Comparison of ENCODE assay signal across 12 mouse cellular contexts in the genomic region with DNA sequence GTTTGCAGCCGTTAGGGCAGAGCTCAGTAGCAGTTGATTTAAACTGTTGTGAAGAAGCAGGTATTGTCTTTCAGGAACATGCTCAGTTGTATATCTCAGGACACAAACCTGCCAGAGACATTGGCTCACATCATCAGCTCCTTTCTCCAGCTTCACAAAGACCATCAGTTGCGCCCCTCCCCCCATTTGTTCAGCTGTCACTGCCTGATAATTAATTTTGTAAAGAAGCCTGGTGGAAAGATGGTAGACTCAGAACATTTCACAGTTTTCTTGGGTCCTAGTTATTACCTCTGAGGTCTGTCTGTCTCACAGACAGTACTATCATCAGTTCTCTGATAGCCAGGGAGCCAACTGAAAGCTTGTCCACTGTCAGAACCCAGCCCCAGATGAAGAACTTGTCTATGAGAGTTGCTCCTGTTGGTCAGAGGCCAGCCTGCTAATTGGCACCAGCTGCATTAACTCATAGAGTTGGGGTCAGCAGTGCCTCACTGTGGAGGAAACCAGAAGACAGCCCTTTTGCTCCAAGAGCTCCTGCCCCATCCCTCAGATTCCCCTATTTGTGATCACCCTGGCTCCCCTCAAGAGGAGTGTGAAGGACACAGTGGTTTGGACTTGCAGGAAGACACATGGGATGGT.
DNase-seq lines count a peak whose midpoint lies in the region; ATAC-seq lines count a peak whose summit lies in the region.
"Had no signal": no experiment of that assay in that cellular context is flagged by ENCODE, and none has a peak within 500 bp of the region (broad histone marks: within the 10 kb centered on the region; RNA-seq: fewer than 3 reads in every experiment).

No protein-coding gene starts in this region.

- peaks cover 9% of the 10 kb centered on the region; the same call in 1 of the 2 replicates for H3K4me1 ChIP-seq in midbrain, embryonic 16.5 days (ENCODE audit: control insufficient read depth, insufficient read depth, low read length)
- H3K4me1 ChIP-seq in midbrain, embryonic 11.5 days (ENCODE audit: control insufficient read depth, insufficient read depth, low read length), result no peaks in the 10 kb centered on the region

- peak; percentile 36; the same call in 1 of the 2 replicates for ATAC-seq in midbrain, embryonic 16.5 days
- ATAC-seq in midbrain, embryonic 11.5 days (ENCODE audit: low FRiP score), result no peak

- DNase-seq in gastrocnemius, postnatal 14 days, result peak; percentile 47
- DNase-seq in gastrocnemius, postnatal 25 days, result no peak
- DNase-seq in midbrain, embryonic 11.5 days (ENCODE audit: low spot score, missing footprints), result no peak
- DNase-seq in forelimb bud, embryonic 11.5 days (ENCODE audit: low read depth, low spot score), result peak; percentile 31
- DNase-seq in retina, embryonic 14.5 days (ENCODE audit: low spot score), result peak; percentile 52
- DNase-seq in right cerebral cortex, postnatal 10 days (ENCODE audit: low spot score in 2 of 2), result no peak
- DNase-seq in thymus, postnatal 36 days, result no peak
- DNase-seq: kidney, adult 18-20 months; lung, postnatal 14 days had no signal

- no peaks in the 10 kb centered on the region; the same call in 1 of the 2 replicates for H3K36me3 ChIP-seq in midbrain, embryonic 16.5 days (ENCODE audit: control insufficient read depth, insufficient read depth, low read length)
- peaks cover 3% of the 10 kb centered on the region; the same call in 1 of the 2 replicates for H3K36me3 ChIP-seq in midbrain, embryonic 11.5 days (ENCODE audit: control insufficient read depth, insufficient read depth, low read length)
- H3K36me3 ChIP-seq: embryonic facial prominence, embryonic 15.5 days had no signal

- H3K9me3 ChIP-seq in midbrain, embryonic 16.5 days (replicated peaks; ENCODE audit: control insufficient read depth, low read length, poor library complexity, severe bottlenecking), result no peaks in the 10 kb centered on the region
- H3K9me3 ChIP-seq in midbrain, embryonic 11.5 days (ENCODE audit: control insufficient read depth, low read length), result no peaks in the 10 kb centered on the region
- H3K9me3 ChIP-seq: embryonic facial prominence, embryonic 15.5 days had no signal

- no peak overlapping the region for H3K9ac ChIP-seq in midbrain, embryonic 16.5 days (ENCODE audit: low read depth, low read length)
- H3K9ac ChIP-seq in midbrain, embryonic 11.5 days (ENCODE audit: low read length), result no peak overlapping the region
- H3K9ac ChIP-seq: embryonic facial prominence, embryonic 15.5 days had no signal

- H3K4me3 ChIP-seq in midbrain, embryonic 16.5 days (ENCODE audit: low read depth, low read length), result no peak overlapping the region
- H3K4me3 ChIP-seq in midbrain, embryonic 11.5 days (ENCODE audit: low read depth, low read length), result no peak overlapping the region
- H3K4me3 ChIP-seq: embryonic facial prominence, embryonic 15.5 days; left cerebral cortex, adult 2 months had no signal

- no peaks in the 10 kb centered on the region for H3K27me3 ChIP-seq in midbrain, embryonic 16.5 days (ENCODE audit: control insufficient read depth, insufficient read depth, low read depth, low read length)
- H3K27me3 ChIP-seq in midbrain, embryonic 11.5 days (ENCODE audit: control insufficient read depth, insufficient read depth, low read length), result no peaks in the 10 kb centered on the region
- H3K27me3 ChIP-seq: embryonic facial prominence, embryonic 15.5 days had no signal

- WGBS in midbrain, embryonic 16.5 days, result 60% methylated on average over 2 of the region's 2 CpGs
- WGBS in midbrain, embryonic 11.5 days, result 68% methylated on average over 2 of the region's 2 CpGs

- no peak overlapping the region for H3K27ac ChIP-seq in midbrain, embryonic 16.5 days (ENCODE audit: low read length)
- no peak overlapping the region for H3K27ac ChIP-seq in midbrain, embryonic 11.5 days (ENCODE audit: low read depth, low read length)
- H3K27ac ChIP-seq: left cerebral cortex, adult 2 months had no signal

- H3K4me2 ChIP-seq in midbrain, embryonic 16.5 days (ENCODE audit: low read length), result no peak overlapping the region
- no peak overlapping the region for H3K4me2 ChIP-seq in midbrain, embryonic 11.5 days
- H3K4me2 ChIP-seq: embryonic facial prominence, embryonic 15.5 days had no signal

- intact Hi-C loops in gastrocnemius, postnatal 14 days (cut with DNase I; ENCODE audit: low total_unique reads), result no loop called here

Comparison
In these comparisons a context has a peak if more than half of its experiments do, and no peak if none do; other contexts are left out.
1. DNase-seq: peak in gastrocnemius, postnatal 14 days (single experiment), forelimb bud, embryonic 11.5 days (single experiment) and retina, embryonic 14.5 days (single experiment); none in gastrocnemius, postnatal 25 days (single experiment), midbrain, embryonic 11.5 days (single experiment), right cerebral cortex, postnatal 10 days (0 of 2) and thymus, postnatal 36 days (0 of 2).